Comparison of ENCODE assay signal across 9 mouse cellular contexts in genomic region chr15:85969707-85970153, GRCm38 (mm10).
DNase-seq lines count a peak whose midpoint lies in the region; ATAC-seq and TF ChIP-seq lines count a peak whose summit lies in the region.
"Had no signal": no experiment of that assay in that cellular context is flagged by ENCODE, and none has a peak within 500 bp of the region (broad histone marks: within the 10 kb centered on the region; RNA-seq: fewer than 3 reads in every experiment).

No protein-coding gene starts in this region.

- no peak for TF ChIP-seq POLR2A in cerebellum, adult 2 months (IDR thresholded peaks at IDR 0.05; ENCODE audit: borderline replicate concordance, insufficient read depth, low read length)

- no peak overlapping the region for H3K4me2 ChIP-seq in embryonic facial prominence, embryonic 12.5 days (replicated peaks)
- no peak overlapping the region for H3K4me2 ChIP-seq in forebrain, embryonic 16.5 days (ENCODE audit: low read length)
- no peak overlapping the region for H3K4me2 ChIP-seq in intestine, postnatal 0 days (replicated peaks; ENCODE audit: low read depth)
- H3K4me2 ChIP-seq: neural tube, embryonic 12.5 days had no signal

- peak overlapping the region; percentile 8; the same call in 1 of the 2 replicates for H3K27ac ChIP-seq in embryonic facial prominence, embryonic 12.5 days
- H3K27ac ChIP-seq in embryonic facial prominence, embryonic 10.5 days (replicated peaks): no peak overlapping the region
- H3K27ac ChIP-seq in forebrain, embryonic 16.5 days (ENCODE audit: low read length): peak overlapping the region; percentile 59; the same call in 1 of the 2 replicates
- H3K27ac ChIP-seq in intestine, postnatal 0 days (ENCODE audit: low read depth, low read length): no peak overlapping the region
- H3K27ac ChIP-seq in cerebellum, adult 2 months (ENCODE audit: insufficient read depth, low read length): no peak overlapping the region
- H3K27ac ChIP-seq: neural tube, embryonic 12.5 days had no signal

- no peak overlapping the region for H3K4me3 ChIP-seq in embryonic facial prominence, embryonic 12.5 days
- no peak overlapping the region for H3K4me3 ChIP-seq in embryonic facial prominence, embryonic 10.5 days
- no peak overlapping the region for H3K4me3 ChIP-seq in forebrain, embryonic 16.5 days (replicated peaks; ENCODE audit: low read length)
- H3K4me3 ChIP-seq in intestine, postnatal 0 days (ENCODE audit: low read depth, low read length): no peak overlapping the region
- H3K4me3 ChIP-seq in cerebellum, adult 2 months (replicated peaks; ENCODE audit: insufficient read depth, low read depth, low read length): no peak overlapping the region
- H3K4me3 ChIP-seq: neural tube, embryonic 12.5 days had no signal

- H3K4me1 ChIP-seq in embryonic facial prominence, embryonic 12.5 days: peaks cover 22% of the 10 kb centered on the region
- H3K4me1 ChIP-seq in embryonic facial prominence, embryonic 10.5 days: peaks cover 49% of the 10 kb centered on the region
- H3K4me1 ChIP-seq in forebrain, embryonic 16.5 days (replicated peaks; ENCODE audit: control insufficient read depth, insufficient read depth, low read length): peaks cover 31% of the 10 kb centered on the region
- H3K4me1 ChIP-seq in intestine, postnatal 0 days (replicated peaks; ENCODE audit: control insufficient read depth, insufficient read depth, low read length): 0 out of 2 replicates have a peak, but pooled peaks cover 3% of the 10 kb centered on the region
- H3K4me1 ChIP-seq in cerebellum, adult 2 months (ENCODE audit: control insufficient read depth, insufficient read depth, low read length): peaks cover 8% of the 10 kb centered on the region

- TF ChIP-seq CTCF in intestine, postnatal 0 days (IDR thresholded peaks at IDR 0.05; ENCODE audit: low read depth): no peak
- TF ChIP-seq CTCF in cerebellum, adult 2 months (IDR thresholded peaks at IDR 0.05; ENCODE audit: borderline replicate concordance, insufficient read depth, low read depth, low read length): no peak

- H3K36me3 ChIP-seq in embryonic facial prominence, embryonic 12.5 days: no peaks in the 10 kb centered on the region
- no peaks in the 10 kb centered on the region for H3K36me3 ChIP-seq in embryonic facial prominence, embryonic 10.5 days (replicated peaks)
- no peaks in the 10 kb centered on the region for H3K36me3 ChIP-seq in forebrain, embryonic 16.5 days (ENCODE audit: control insufficient read depth, insufficient read depth)
- no peaks in the 10 kb centered on the region for H3K36me3 ChIP-seq in intestine, postnatal 0 days (ENCODE audit: control insufficient read depth, insufficient read depth)
- H3K36me3 ChIP-seq: neural tube, embryonic 12.5 days had no signal

- WGBS in embryonic facial prominence, embryonic 12.5 days: 51% methylated on average over 3 of the region's 3 CpGs
- WGBS in embryonic facial prominence, embryonic 10.5 days: 51% methylated on average over 3 of the region's 3 CpGs
- WGBS in forebrain, embryonic 16.5 days: 25% methylated on average over 3 of the region's 3 CpGs
- WGBS in intestine, postnatal 0 days: 27% methylated on average over 3 of the region's 3 CpGs
- WGBS in cerebellum, adult 2 months: 40% methylated on average over 3 of the region's 3 CpGs

- DNase-seq in embryonic facial prominence, embryonic 10.5 days (ENCODE audit: low spot score): no peak
- DNase-seq in NIH3T3 (ENCODE audit: low read depth): peak; percentile 60
- DNase-seq in lung, postnatal 36 days: peak; percentile 83
- DNase-seq in cerebellum, adult 2 months: no peak

- no peak overlapping the region for H3K9ac ChIP-seq in embryonic facial prominence, embryonic 12.5 days
- H3K9ac ChIP-seq in forebrain, embryonic 16.5 days (replicated peaks; ENCODE audit: low read depth, low read length): no peak overlapping the region
- no peak overlapping the region for H3K9ac ChIP-seq in intestine, postnatal 0 days (ENCODE audit: low read depth, low read length)
- H3K9ac ChIP-seq: neural tube, embryonic 12.5 days had no signal

- H3K9me3 ChIP-seq in embryonic facial prominence, embryonic 12.5 days: no peaks in the 10 kb centered on the region
- H3K9me3 ChIP-seq in embryonic facial prominence, embryonic 10.5 days: no peaks in the 10 kb centered on the region
- no peaks in the 10 kb centered on the region for H3K9me3 ChIP-seq in forebrain, embryonic 16.5 days (ENCODE audit: control insufficient read depth, low read length)
- H3K9me3 ChIP-seq in intestine, postnatal 0 days (ENCODE audit: control insufficient read depth): no peaks in the 10 kb centered on the region
- H3K9me3 ChIP-seq: neural tube, embryonic 12.5 days had no signal

- ATAC-seq in embryonic facial prominence, embryonic 12.5 days (ENCODE audit: insufficient number of reproducible peaks, insufficient read depth, low FRiP score, low TSS enrichment): no peak
- ATAC-seq in forebrain, embryonic 16.5 days: peak; percentile 70
- ATAC-seq in intestine, postnatal 0 days: peak; percentile 37; the same call in 1 of the 2 replicates
- ATAC-seq in monocyte, adult 5-6 weeks (replicated peaks; ENCODE audit: insufficient number of reproducible peaks, low FRiP score, low TSS enrichment, poor library complexity, severe bottlenecking): no peak

- H3K27me3 ChIP-seq in embryonic facial prominence, embryonic 12.5 days: no peaks in the 10 kb centered on the region
- H3K27me3 ChIP-seq in embryonic facial prominence, embryonic 10.5 days (replicated peaks; ENCODE audit: low read depth, poor library complexity, severe bottlenecking): no peaks in the 10 kb centered on the region
- H3K27me3 ChIP-seq in forebrain, embryonic 16.5 days (replicated peaks; ENCODE audit: control insufficient read depth, insufficient read depth, low read length): no peaks in the 10 kb centered on the region
- peaks cover 3% of the 10 kb centered on the region; the same call in 1 of the 2 replicates for H3K27me3 ChIP-seq in intestine, postnatal 0 days (replicated peaks; ENCODE audit: control insufficient read depth, insufficient read depth, low read length)
- H3K27me3 ChIP-seq in cerebellum, adult 2 months (ENCODE audit: control insufficient read depth, insufficient read depth, low read length): no peaks in the 10 kb centered on the region
- H3K27me3 ChIP-seq: neural tube, embryonic 12.5 days had no signal

Comparison
In these comparisons a context has a peak if more than half of its experiments do, and no peak if none do; other contexts are left out.
1. H3K27ac ChIP-seq: peak in embryonic facial prominence, embryonic 12.5 days (single experiment) and forebrain, embryonic 16.5 days (single experiment); none in embryonic facial prominence, embryonic 10.5 days (single experiment), intestine, postnatal 0 days (single experiment) and cerebellum, adult 2 months (single experiment).
2. ATAC-seq: peak in forebrain, embryonic 16.5 days (single experiment) and intestine, postnatal 0 days (single experiment); none in embryonic facial prominence, embryonic 12.5 days (single experiment) and monocyte, adult 5-6 weeks (single experiment).
3. DNase-seq: peak in NIH3T3 (single experiment) and lung, postnatal 36 days (single experiment); none in embryonic facial prominence, embryonic 10.5 days (single experiment) and cerebellum, adult 2 months (0 of 2).